Mouse (Mus musculus): Measurements from ENCODE around the gene Brpf3.

DNA sequence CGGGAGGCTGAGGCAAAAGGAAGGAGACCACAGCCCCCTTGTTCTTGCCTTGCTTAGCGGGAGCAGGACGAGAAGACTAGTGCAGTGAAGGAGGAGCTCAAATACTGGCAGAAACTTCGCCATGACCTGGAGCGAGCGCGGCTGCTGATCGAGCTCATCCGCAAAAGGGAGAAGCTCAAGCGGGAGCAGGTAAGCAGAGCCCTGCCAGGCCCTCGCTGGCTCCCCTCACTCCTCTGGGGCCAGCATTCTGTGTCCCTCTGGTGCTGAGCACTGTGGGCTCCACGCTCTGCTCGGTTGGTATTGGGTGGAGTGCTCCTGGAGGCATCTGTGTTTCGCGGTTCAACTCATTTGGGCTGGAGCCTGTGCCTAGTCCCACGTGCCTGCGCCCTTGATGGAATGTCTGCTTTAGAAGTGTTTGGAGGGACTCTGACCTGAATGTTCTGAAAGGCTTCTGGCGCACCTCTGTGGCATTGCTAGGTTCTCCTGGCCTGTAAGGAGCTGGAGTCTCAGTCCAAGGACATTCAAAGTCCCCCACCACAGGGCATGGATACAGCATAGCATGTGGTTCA lies 13.7 kb downstream of the Brpf3 start:
- TF ChIP-seq CTCF (IDR thresholded peaks at IDR 0.05; ENCODE audit: insufficient read depth, low read length) (no peak), POLR2A (IDR thresholded peaks at IDR 0.05; ENCODE audit: borderline replicate concordance, extremely low read depth, low read depth, low read length) (no peak)

All from lung, adult 2 months (tissue).